Mouse (Mus musculus): ENCODE data around the gene Vmn1r125.
"Not testable (repeated sequence)": the region's sequence is repeated elsewhere in the genome, so short reads cannot be mapped to it uniquely, and the experiment has no call there.

DNA sequence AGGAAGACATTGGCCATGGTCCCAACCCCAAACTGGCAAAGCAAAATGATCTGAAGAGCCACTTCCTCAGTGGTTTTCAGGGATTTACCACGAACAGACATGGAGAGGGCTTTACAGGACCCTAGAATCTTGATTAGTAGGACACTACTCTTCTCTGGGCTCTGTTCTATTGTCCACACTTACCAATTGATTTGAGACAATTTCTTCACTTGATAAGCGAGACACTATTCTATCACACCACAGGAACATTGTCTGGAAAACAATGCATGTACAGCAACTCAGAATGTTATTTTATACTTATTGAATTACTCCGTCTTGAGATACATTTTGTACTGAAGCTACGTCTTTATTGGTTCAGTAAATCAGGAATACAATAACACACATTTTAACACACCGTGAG is 29.4 kb downstream of the Vmn1r125 start, which contains the start of gene Vmn1r126:
- TF ChIP-seq GATA1 (IDR thresholded peaks at IDR 0.05; ENCODE audit: borderline replicate concordance, low read length); FLI1 (IDR thresholded peaks at IDR 0.05; ENCODE audit: low read length): not testable (repeated sequence)
